Mouse (Mus musculus) cerebellum, adult 2 months (tissue): ENCODE measurements around the gene Cdsn. TPM values are rescaled to one million over a fixed set of nuclear protein-coding genes. Genes with fewer than 3 reads are reported as not detected.

Experiments used
- DNase-seq, 2 experiments: peaks; one replicate each; pipeline ENCODE4 v3.0.0; 2021
- H3K27ac ChIP-seq: fragments of 200-500 bp; 2 replicates; pipeline ENCODE4 v1.5.1; 2012; ENCODE audit warnings: low read length, control low read depth, inconsistent platforms; ENCODE audit not compliant: insufficient read depth
- H3K27me3 ChIP-seq: fragments of 200-500 bp; 2 replicates; pipeline ENCODE4 v1.6.1; 2012; ENCODE audit warnings: inconsistent platforms, mild to moderate bottlenecking, low read length, moderate library complexity; ENCODE audit not compliant: control insufficient read depth, insufficient read depth
- H3K4me1 ChIP-seq: fragments of 200-500 bp; 2 replicates; pipeline ENCODE4 v1.6.1; 2011; ENCODE audit warnings: low read length; ENCODE audit not compliant: control insufficient read depth, insufficient read depth
- H3K4me3 ChIP-seq: fragments of 200-500 bp; replicated peaks from 2 replicates; pipeline ENCODE3; 2011; ENCODE audit warnings: mild to moderate bottlenecking, low read depth, low read length, control low read depth; ENCODE audit not compliant: insufficient read depth
- CTCF ChIP-seq: fragments of 200-500 bp; IDR thresholded peaks from 2 replicates; pipeline ENCODE4 v1.5.1; 2011; ENCODE audit warnings: low read depth, mild to moderate bottlenecking, control low read depth, low read length, moderate library complexity, borderline replicate concordance; ENCODE audit not compliant: insufficient read depth
- POLR2A ChIP-seq: fragments of 200-500 bp; IDR thresholded peaks from 2 replicates; pipeline ENCODE4 v1.6.1; 2011; ENCODE audit warnings: low read length, control low read depth, borderline replicate concordance; ENCODE audit not compliant: insufficient read depth
- WGBS: fragments of 180-500 bp; shearing (Covaris S2); methylation state at CpG from one replicate; pipeline ENCODE4 v1.1.7; 2018; 5-methylcytosine and 5-hydroxymethylcytosine counted together
- polyA plus RNA-seq: library from polyadenylated mRNA; depleted of rRNA; stranded (reverse); fragments of >200 nt; gene quantifications from 2 replicates; pipeline ENCODE4 v1.2.3, GENCODE M21; 2012

The Cdsn gene
- polyA plus RNA-seq, 1 experiment = 0.16 TPM

GRCm38 (mm10) chr17:35509284-35509683 lies 42.6 kb upstream of the Cdsn start:
- 18% methylated on average over 8 of the region's 8 CpGs for WGBS
- no peak overlapping the region for H3K27ac ChIP-seq
- no peak for DNase-seq
- H3K4me1 ChIP-seq = no peaks in the 10 kb centered on the region
- H3K27me3 ChIP-seq = no peaks in the 10 kb centered on the region
- TF ChIP-seq POLR2A (no peak), CTCF (0 out of 2 replicates have a peak, but pooled peaks have one; percentile 4)
- no peak overlapping the region for H3K4me3 ChIP-seq

GRCm38 (mm10) chr17:35512916-35513626 lies 38.9 kb upstream of the Cdsn start:
- TF ChIP-seq CTCF (peak; percentile 47; the same call in 1 of the 2 replicates), POLR2A (no peak)
- WGBS = 89% methylated on average over 7 of the region's 7 CpGs
- DNase-seq = no peak
- no peak overlapping the region for H3K4me3 ChIP-seq
- no peaks in the 10 kb centered on the region for H3K27me3 ChIP-seq
- no peak overlapping the region for H3K27ac ChIP-seq
- H3K4me1 ChIP-seq = no peaks in the 10 kb centered on the region

GRCm38 (mm10) chr17:35513886-35514285 lies 38.0 kb upstream of the Cdsn start:
- peak; percentile 40 to 62 for DNase-seq
- H3K4me1 ChIP-seq = no peaks in the 10 kb centered on the region
- no peaks in the 10 kb centered on the region for H3K27me3 ChIP-seq
- 8% methylated on average over 2 of the region's 2 CpGs for WGBS
- TF ChIP-seq POLR2A = no peak
- TF ChIP-seq CTCF = peak; percentile 54
- H3K27ac ChIP-seq = no peak overlapping the region
- no peak overlapping the region for H3K4me3 ChIP-seq

GRCm38 (mm10) chr17:35514756-35515155 lies 37.2 kb upstream of the Cdsn start:
- H3K4me1 ChIP-seq = no peaks in the 10 kb centered on the region
- no peak overlapping the region for H3K4me3 ChIP-seq
- no peak for TF ChIP-seq POLR2A
- TF ChIP-seq CTCF = no peak
- DNase-seq = no peak
- no peaks in the 10 kb centered on the region for H3K27me3 ChIP-seq
- no peak overlapping the region for H3K27ac ChIP-seq
- 67% methylated on average over 6 of the region's 6 CpGs for WGBS

GRCm38 (mm10) chr17:35515911-35516640 lies 35.9 kb upstream of the Cdsn start:
- WGBS = 4% methylated on average over 25 of the region's 25 CpGs
- Histone ChIP-seq H3K4me3 (peak overlapping the region; percentile 73), H3K4me1 (no peaks in the 10 kb centered on the region), H3K27ac (no peak overlapping the region), H3K27me3 (no peaks in the 10 kb centered on the region)
- peak; percentile 17 to 22 for DNase-seq
- TF ChIP-seq POLR2A (no peak), CTCF (no peak)

GRCm38 (mm10) chr17:35516652-35517500 lies 35.1 kb upstream of the Cdsn start, which contains the start of the genes Tcf19 and Cchcr1:
TSS of gene Tcf19 (minus strand) at chr17:35516824.
TSS of gene Cchcr1 (plus strand) at chr17:35517100.
- H3K4me1 ChIP-seq = no peaks in the 10 kb centered on the region
- no peak within 1 kb of the TSS for H3K27ac ChIP-seq
- H3K4me3 ChIP-seq = peak within 1 kb of the TSS; percentile 73
- peak; percentile 93 to 95 for DNase-seq
- no peak for TF ChIP-seq POLR2A
- TF ChIP-seq CTCF = no peak
- no peaks in the 10 kb centered on the region for H3K27me3 ChIP-seq
- under 1% methylated on average over 67 of the region's 67 CpGs for WGBS

GRCm38 (mm10) chr17:35517526-35517925 lies 34.4 kb upstream of the Cdsn start:
- Histone ChIP-seq H3K4me1 (no peaks in the 10 kb centered on the region), H3K27ac (no peak overlapping the region), H3K27me3 (no peaks in the 10 kb centered on the region), H3K4me3 (no peak overlapping the region)
- 3% methylated on average over 12 of the region's 12 CpGs for WGBS
- peak in 1 of 2 experiments; percentile 21 for DNase-seq
- TF ChIP-seq POLR2A (no peak), CTCF (no peak)
